Mouse (Mus musculus): Measurements from ENCODE around the gene Acot7.

Acot7 gene

DNA sequence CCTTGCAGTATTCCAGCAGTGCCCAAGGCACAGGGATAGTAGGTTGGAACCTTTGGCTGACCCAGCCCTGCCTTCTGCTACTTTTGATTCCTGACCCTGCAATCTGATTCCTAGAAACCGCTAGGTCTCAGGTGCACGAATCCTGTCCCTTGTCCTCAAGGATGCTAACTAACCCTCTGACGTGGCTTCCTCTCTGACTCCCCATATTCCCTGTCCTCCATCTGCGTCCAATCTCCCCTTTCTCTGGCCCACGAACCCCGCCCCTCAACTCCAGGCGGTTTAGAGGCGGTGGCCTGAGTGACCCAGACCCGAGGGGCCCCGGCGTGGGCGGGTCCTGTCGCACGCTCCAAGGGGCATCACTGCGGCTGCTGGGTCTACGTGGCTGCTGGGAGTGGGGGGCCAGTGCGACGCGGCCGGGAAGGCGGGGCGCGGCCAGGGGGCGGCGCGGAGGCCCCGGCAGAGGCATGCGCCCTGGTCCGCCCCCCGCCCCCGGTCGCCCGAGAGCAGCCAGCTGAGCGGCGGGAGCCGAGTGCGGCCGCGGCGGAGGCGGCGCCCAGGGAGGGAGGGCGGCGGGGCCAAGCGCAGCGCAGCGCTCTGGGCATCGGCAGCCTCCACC, 95.8 kb downstream of the Acot7 start, which contains the start of gene Gpr153:
Gene Gpr153 (plus strand): TSS at position 612 of the 616 bp plus-strand sequence.
- DNase-seq (ENCODE audit: low read depth, low spot score) = peak; percentile 68

DNA sequence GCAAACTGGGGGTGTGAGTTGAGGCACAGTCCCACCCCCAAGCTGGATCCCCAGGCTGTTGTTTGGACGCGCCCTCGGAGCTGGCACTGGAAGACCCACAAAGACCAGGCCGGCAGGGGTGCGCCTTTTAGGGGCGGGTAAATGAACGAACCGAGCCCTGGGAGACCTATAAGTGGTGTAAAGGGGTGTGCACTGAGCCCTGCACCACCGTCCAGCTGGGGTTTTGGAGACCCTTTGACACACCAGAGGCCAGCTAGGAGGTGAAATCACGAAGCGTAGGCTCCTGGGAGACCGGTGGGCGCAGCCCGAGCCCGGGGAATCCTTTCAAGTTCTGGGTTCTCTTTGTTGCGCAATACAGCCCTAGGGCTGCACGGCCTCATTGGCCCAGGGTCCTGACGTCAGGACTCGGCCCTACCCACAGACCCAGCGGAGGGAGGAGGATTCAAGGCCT, 96.8 kb downstream of the Acot7 start:
- peak; percentile 69 for DNase-seq (ENCODE audit: low read depth, low spot score)

DNA sequence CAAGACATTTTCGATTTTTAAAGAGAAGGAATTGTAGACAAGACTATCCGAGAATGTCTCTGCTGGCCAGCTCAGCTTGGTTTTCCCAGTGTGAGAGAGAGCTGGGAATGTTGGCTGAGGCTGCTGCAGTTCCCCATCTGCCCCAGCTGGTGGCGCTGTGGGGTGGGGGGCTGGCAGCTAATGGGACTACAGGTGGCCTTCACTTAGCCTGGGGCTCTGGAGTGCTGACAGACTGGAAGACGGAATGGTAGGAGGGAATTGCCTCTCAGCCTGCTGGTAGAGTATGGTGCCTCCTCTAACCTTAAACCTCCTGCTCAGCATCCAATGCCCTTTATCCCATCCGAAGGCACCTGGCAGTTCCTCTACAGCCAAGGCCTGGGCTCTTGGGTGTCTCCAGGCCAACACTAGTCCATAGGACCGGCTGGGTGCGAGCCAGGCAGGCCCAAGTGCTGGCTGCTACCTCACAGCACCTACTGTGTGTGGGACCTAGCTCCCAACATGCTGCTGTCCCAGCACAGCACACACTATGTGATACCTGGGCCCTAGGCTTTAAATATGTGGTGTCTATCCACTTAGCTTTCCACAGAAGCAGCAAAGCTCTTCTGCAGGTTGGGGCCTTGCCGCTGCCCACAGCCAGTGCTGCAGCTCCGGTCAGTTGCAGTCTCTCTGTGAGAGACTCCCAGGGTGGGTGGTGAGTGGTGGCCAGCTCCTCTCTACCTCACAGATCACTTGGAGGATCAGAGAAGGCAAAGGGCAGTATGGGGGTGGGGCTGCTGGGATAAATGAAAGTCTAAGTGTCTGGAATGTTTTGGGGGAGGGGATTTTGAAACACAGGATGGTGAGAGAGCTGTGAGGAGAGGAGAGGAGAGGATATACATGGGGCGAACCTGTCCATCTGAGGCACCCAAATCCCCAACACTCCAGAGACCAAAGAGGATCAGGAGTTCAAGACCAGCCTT, 98.7 kb downstream of the Acot7 start:
- DNase-seq (ENCODE audit: low read depth, low spot score) = peak; percentile 75

DNA sequence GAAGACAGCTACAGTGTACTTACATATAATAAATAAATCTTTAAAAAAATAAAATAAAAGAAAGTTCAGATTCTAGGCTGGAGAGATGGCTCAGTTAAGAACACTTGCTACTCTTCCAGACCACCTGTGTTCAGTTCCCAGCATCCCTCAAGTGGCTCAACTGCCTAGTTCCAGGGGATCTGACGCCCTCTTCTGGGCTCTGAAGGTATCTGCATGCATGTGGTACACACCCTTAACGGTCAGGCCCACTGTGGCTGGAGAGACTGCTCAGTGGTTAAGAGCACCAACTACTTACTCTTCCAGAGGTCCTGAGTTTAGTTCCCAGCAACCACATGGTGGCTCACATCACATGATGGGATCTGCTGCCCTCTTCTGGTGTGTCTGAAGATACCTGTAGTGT, 100.0 kb downstream of the Acot7 start:
- DNase-seq (ENCODE audit: low read depth, low spot score) = no peak

DNA sequence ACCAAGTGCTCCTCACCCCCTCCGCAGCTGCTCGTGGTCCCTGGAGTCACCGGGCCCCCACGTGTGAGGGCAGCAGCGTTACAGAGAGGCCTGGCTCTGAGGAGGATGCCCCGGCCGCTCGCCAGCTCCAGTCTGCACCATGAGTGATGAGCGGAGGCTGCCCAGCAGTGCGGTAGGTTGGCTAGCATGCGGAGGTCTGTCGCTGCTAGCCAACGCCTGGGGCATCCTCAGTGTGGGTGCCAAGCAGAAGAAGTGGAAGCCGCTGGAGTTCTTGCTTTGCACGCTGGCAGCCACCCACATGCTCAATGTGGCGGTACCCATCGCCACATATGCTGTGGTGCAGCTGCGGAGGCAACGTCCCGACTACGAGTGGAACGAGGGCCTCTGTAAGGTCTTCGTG, 101.1 kb downstream of the Acot7 start:
- peak; percentile 81 for DNase-seq (ENCODE audit: low read depth, low spot score)

DNA sequence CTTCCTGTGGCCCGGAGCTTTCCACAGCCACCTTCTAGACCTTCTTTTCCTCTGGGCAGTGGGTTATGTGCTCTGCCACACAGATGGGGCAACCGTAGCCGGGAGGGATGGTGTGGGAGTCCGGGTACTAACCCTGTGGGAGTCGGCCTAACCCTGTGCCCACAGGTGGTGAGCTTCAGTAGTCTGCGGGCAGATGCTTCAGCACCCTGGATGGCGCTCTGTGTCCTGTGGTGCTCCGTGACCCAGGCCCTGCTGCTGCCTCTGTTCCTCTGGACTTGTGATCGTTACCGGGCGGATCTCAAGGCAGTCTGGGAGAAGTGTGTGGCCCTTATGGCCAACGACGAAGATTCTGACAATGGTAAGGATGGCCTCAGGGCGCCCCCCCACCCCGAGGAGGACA, 103.7 kb downstream of the Acot7 start:
- no peak for DNase-seq (ENCODE audit: low read depth, low spot score)

DNA sequence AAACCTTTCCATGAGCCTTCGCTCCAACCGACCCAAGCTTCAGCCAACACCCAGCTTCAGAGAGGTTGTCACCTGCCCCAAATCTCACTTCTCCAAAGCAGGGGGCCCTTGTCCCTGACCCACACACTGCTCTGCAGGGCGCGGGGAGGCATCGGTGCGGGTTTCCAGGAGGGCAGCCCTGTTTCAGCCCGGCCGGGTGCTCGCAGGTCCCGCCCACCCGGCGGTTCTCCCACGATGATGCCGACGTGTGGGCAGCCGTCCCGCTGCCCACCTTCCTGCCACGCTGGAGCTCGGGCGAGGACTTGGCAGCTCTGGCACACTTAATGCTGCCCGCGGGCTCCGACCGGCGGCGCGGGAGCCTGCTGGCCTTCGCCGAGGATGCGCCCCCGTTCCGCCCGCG, 104.8 kb downstream of the Acot7 start:
- DNase-seq (ENCODE audit: low read depth, low spot score) = no peak

DNA sequence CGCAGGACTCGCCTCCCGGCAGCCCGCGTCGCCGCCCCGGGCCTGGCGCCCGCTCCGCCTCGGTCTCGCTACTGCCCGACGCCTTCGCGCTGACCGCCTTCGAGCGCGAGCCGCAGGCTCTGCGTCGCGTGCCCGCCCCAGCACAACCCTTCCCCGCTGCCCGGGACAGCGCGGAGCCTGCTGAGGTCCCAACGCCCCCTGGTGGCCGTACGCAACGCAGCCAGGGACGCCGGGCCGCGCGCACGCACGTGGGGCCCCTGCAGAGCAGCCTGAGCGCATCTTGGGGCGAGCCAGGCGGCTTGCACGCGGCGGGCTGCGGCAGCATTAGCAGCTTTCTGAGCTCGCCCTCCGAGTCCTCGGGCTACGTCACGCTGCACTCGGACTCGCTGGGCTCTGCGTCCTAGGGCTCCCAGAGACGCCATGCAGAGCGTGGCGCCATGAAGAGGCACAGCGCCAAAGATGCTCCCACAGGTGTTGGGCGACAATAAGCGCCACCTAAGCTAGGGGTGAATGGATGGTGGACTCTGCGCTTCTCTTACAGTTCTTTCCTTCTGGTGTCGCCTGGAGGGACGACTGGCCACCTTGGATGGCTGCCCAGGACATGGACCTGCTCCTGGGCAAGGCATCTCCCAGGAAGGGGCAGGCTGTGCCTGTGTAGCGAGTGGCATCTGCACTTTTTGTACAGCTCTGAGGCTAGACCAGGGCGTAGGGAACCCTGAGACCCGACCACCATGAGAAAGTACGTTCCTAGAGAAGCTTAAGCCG, 105.4 kb downstream of the Acot7 start:
- peak; percentile 91 for DNase-seq (ENCODE audit: low read depth, low spot score)

DNA sequence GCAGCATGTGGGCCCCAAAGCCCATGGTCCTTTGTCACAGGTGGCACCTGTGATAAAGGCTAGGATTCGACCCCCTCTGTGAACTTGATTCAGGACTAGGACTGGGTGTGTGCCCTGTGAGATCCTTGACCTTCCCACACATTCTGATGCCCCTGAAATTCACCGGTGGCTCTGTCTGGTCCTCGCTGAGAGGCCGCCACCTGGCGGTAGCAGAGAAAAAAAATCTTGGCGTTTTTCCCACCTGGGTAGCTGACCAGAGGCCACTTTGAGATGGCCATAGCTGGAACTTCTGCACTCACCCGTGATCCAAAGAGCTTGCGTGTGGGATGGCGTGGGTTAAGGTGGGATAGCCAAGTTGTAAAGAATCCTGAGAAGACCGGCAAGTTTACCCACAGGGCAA, 107.6 kb downstream of the Acot7 start:
- DNase-seq (ENCODE audit: low read depth, low spot score) = peak; percentile 90

DNA sequence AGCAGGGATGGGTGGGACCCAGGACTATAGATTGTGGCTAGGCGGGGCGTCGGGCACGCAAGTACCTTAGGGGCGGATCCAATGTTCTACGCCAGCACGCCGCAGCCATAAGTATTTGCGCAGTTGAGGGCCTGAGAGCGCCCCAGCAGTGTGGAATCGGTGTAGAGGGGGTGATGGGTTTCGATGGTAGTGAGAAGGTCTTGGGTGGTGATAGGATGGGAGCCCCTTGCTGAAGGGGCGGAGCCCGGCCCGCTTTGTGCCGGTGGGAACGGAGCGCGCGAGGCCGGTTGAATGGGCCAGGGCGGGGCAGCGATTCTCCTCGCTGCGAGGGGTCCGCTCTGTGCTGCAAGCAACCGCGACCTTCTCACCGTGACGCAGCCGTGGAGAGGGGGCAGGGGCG, 108.2 kb downstream of the Acot7 start:
- peak; percentile 74 for DNase-seq (ENCODE audit: low read depth, low spot score)

DNA sequence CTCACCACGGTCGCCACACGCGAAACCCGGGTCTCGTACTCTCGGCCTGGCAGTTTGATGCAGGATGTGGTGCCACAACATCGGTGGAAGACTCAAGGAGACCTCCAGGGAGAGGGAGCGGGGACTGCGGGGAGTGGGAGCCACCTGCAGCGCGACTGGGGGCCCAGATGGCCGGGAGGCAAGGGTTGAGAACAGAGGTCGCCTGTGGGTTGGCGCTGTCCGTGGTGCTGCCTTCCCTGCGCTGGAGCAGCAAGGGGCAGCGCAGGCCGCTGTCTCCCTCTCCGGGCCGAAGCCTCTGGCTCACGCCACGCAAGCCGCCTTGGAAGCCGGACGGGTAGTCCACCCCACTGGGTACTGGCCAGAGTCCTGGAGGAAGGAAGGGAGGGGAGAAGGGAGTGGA, 109.0 kb downstream of the Acot7 start:
- peak; percentile 53 for DNase-seq (ENCODE audit: low read depth, low spot score)

DNA sequence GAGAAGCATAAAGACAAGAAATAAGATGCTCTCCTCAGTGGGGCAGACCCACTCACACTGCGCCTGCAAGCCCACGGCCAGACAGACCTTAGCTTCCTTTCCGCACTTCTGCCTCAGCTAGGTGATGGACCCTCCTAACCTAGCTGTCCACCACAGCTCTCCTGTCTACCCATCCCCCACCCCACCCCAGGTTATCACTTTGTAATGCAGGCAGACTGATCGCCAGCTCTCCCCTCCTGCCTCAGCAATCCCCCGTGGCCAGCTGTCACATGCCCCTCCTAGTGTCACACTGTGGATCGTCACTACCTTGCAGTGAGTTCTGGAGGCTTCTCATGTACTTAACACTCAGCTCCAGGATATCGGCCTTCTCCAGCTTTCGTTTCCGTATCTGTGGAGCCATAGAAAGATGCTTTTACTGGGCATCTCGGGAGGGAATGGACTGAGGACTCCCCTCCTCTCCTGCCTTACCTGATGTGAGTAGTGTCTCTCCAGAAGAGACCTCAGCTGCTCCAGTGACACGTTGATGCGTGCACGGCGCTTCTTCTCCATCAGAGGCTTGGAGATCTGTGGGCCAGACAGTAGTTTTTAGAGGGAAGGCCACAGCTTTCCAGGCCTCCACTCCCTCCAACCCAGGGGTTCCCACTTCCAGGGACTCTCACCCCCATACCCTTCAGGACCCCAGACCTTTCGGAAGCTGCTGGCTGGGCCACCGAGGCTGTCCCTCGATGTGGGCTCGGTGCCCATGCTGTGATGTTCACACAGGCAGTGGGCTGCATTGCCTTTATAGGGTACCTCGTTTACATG, 109.6 kb downstream of the Acot7 start:
- no peak for DNase-seq (ENCODE audit: low read depth, low spot score)

DNA sequence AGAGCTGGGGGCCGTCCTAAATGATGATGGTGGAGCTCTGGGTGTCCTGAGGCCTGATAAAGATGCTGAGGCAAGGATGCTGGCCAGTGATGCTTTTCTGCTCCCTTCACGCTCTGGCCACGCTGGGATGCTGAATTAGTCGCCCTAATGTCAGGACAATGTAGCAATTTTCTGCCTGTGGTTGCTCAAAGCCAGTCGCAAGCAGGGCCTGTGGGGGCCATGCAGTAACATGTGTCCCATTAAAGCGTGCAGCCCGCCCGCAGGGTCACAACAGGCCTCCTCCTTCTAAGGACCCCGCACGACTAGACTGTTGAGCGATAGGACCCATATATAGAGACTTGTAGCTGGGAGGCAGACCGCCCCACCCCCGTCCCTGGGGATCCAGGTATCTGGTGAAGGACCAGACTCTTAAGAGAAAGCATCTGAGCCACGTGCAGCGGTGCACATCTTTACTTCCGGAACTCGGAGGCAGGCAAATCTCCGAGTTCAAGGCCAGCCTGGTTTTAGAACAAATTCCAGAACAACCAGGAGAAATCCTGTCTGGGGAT, 110.5 kb downstream of the Acot7 start:
- DNase-seq (ENCODE audit: low read depth, low spot score) = no peak

DNA sequence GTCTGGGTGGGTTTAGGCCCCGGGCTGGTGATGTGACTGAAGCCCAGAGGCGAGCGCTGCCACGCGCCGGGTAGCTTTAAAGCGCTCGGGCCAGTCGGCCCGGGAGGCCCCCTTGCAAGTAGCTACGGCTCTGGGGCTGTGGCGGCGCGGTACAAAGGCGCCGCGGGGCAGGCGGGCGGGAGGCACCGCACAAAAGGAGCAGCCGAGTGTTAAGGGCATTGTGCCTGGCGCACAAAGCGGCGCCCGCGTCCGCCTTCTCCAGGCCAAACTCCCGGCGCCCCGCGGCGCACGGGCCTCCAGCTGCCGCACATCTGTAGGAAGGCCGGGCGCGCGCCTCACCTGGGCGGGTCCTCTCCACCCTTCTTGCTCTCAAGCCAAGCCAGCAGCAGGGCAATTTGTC, 112.5 kb downstream of the Acot7 start:
- no peak for DNase-seq (ENCODE audit: low read depth, low spot score)

DNA sequence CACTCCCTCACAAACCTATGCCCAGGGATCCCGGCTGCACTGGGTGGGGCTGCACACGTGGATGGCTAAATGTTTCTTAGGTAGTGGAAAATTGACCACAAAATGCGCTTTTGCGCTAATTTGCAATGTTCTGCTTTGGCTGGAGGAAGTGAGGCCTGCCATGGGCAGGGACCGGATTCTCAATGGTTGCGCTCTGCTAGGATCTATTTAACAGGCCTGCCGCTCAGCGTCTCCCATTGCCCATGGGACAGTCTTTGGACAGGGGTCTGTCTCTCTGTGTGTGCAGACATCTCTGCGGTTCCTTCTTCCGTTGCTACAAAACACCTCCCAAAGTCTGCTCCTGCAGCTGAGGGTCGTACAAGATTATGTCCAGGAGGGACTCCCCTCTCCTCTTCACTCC, 113.1 kb downstream of the Acot7 start:
- no peak for DNase-seq (ENCODE audit: low read depth, low spot score)

DNA sequence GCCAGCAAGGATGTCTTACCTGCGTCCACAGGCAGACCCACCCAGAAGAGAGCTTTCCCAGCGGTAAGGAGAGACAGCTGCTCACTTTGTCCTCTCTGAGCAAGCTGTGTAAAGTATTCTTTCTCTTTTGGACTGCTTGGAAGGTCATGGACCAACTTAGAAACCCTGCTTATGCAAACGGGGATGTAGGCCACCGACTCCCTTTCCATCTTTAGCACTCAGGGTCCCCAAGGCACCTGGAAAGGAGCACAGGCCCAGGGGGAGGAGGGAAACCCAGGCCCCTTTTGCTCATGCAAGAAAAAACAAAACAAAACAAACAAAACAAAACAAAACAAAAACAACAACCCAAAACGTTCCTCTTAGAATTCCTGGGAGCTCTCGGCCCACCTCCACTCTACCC, 113.6 kb downstream of the Acot7 start, which contains the start of gene Hes3:
Gene Hes3 (minus strand): TSS at position 101 of the 400 bp plus-strand sequence.
- no peak for DNase-seq (ENCODE audit: low read depth, low spot score)

DNA sequence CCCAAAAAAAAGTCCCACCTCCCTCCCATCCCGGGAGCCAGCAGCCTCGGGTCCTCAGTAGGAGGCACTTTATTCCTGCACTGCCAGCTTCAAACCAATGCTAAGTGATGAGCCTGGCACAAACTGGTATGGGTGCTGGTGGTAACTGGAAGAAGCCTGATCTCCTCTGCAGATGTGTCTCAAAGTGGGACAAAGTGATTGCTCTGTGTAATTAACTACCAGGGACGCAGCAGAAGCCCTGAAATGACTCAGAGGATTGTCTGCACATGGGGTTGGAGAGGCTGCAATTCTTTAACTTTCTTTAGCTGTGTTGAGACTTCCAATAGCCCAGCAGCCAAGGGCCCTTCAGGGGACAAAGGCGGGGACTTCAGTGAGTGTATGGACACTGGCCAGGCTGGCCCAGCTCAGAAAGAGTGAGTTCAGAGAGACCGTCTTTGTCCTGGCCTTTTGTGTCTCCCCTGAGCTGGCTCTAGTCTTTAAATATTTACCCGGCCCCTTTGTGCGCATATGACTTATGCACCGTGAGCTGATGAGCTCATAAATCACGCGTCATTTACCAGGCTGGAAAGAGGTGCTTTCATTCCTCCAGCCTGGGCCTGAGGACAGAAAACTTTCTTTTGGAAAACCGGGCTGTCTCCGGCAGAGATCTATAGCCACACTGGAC, 114.3 kb downstream of the Acot7 start:
- DNase-seq (ENCODE audit: low read depth, low spot score) = peak; percentile 56

DNA sequence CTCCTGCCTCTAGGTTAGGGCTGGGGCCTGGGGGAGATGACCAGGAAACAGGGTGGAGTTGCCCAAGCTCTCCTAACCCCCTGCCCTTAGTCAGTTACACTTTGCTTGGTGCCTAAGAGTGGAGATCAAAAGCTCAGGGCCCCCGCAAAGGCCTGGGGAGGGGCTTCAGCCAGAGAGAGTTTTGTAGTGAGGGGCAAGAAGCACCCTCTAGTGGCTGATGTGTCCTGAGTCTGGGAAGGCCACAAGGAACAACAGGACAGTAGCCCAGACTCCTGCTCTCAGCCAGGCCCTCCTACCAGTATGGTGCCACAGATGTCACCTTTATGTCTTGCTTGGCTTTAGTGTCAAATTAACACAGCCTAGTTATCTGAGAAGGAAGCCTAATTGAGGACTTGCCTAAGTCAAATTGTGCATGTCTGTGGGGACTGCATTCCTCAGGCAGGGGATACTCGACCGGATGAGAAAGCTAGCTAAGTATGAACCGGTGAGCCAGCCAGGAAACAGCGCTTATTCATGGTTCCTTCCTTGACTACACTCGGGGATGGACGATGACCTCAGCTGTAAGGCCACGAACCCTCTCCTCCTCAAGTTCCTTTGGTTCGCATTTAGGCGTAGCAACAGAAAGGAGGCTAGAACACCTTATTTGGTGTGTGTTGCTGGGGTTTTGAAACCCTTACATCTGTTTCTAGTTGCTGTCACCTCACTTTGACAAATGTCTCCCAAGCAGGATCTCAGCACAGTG, 116.4 kb downstream of the Acot7 start:
- DNase-seq (ENCODE audit: low read depth, low spot score) = no peak

DNA sequence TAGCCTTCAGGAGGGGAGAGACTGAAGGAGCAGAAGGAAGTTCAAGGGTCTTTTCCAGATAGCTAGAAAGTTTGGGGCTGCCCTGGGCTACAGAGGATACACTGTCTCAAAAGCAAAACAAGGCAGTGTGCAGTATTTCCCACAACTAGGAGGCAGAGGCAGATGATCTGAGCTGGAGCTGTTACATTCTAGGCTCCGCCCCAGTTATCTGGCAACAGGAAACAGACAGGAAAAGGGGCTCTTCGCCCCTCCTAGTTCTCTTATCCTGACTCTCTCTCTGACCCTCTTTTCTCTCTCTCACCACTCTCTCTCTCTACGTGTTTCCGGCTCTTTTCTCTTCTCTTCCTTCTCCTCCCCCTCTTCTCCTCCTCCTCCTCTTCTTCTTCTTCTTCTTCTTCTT, 118.0 kb downstream of the Acot7 start:
- DNase-seq (ENCODE audit: low read depth, low spot score) = no peak

DNA sequence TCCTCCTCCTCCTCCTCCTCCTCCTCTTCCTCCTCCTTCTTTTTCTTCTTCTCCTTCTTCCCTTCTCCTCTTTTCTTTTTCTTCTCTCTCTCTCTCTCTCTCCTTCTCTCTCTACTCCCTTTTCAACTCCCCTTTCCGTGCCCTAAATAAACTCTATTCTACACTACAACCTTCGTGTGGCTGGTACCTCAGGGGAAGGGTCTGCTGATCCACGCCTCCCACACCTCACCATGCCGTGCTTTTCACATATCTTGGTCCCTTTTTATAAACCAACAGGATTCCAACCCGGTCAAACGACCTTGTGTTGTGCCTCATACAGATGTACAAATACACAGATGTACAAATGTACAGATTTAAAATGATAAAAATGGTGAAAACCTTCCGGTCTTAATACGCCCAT, 118.4 kb downstream of the Acot7 start:
- DNase-seq (ENCODE audit: low read depth, low spot score) = no peak
